Mouse (Mus musculus) hindbrain, postnatal 0 days (tissue): ENCODE data around the gene 4931422A03Rik. TPM values are rescaled to one million over a fixed set of nuclear protein-coding genes. Genes with fewer than 3 reads are reported as not detected.

ENCODE experiments used
- ATAC-seq: fragments of 200-750 bp; cut with Nextera tagmentation; 2 replicates; pipeline ENCODE4 v1.8.0; 2017; ENCODE audit warnings: mild to moderate bottlenecking, moderate TSS enrichment, moderate library complexity
- DNase-seq: peaks from one replicate; pipeline ENCODE4 v3.0.0-alpha.2; 2015; ENCODE audit warnings: low spot score
- H3K27ac ChIP-seq: fragments of 300-500 bp; sonication (generic); 2 replicates; pipeline ENCODE4 v1.5.1; 2014; ENCODE audit warnings: mild to moderate bottlenecking
- H3K27me3 ChIP-seq: fragments of 300-500 bp; sonication (generic); 2 replicates; pipeline ENCODE4 v1.6.1; 2014; ENCODE audit warnings: low read length, mixed read lengths; ENCODE audit not compliant: insufficient read depth
- H3K36me3 ChIP-seq: fragments of 300-500 bp; sonication (generic); 2 replicates; pipeline ENCODE4 v1.6.1; 2014; ENCODE audit warnings: low read length, mixed read lengths; ENCODE audit not compliant: insufficient read depth
- H3K4me1 ChIP-seq: fragments of 300-500 bp; sonication (generic); 2 replicates; pipeline ENCODE4 v1.6.1; 2014; ENCODE audit warnings: antibody characterized with exemption, low read length, mixed read lengths; ENCODE audit not compliant: insufficient read depth
- H3K4me2 ChIP-seq: fragments of 300-500 bp; sonication (generic); 2 replicates; pipeline ENCODE4 v1.6.1; 2014; ENCODE audit warnings: low read depth, mild to moderate bottlenecking, low read length, moderate library complexity, mixed read lengths
- H3K4me3 ChIP-seq: fragments of 300-500 bp; sonication (generic); 2 replicates; pipeline ENCODE4 v1.5.1; 2014; ENCODE audit warnings: low read length
- H3K9ac ChIP-seq: fragments of 300-500 bp; sonication (generic); replicated peaks from 2 replicates; pipeline ENCODE4 v1.6.1; 2014; ENCODE audit warnings: mild to moderate bottlenecking, low read length, moderate library complexity, mixed read lengths
- H3K9me3 ChIP-seq: fragments of 300-500 bp; sonication (generic); 2 replicates; pipeline ENCODE4 v1.6.1; 2016; ENCODE audit warnings: low read length, mixed read lengths
- CTCF ChIP-seq: IDR thresholded peaks from 2 replicates; pipeline ENCODE4 v1.5.1; 2016; ENCODE audit warnings: antibody characterized with exemption, control low read depth, low read depth
- WGBS: fragments of 180-500 bp; shearing (Covaris S2); extraction: QIAGEN DNeasy Blood & Tissue Kit; methylation state at CpG from one replicate; pipeline ENCODE4 v1.1.7; 2014; 5-methylcytosine and 5-hydroxymethylcytosine counted together
- polyA plus RNA-seq: library from polyadenylated mRNA; unstranded; fragments of >200 nt; fragmentation: Nextera tagmentation; extraction: Ambion mirVana; gene quantifications from 2 replicates; pipeline ENCODE4 v1.2.1, GENCODE M21; 2015
- total RNA-seq: library from RNA; depleted of rRNA; stranded (reverse); fragments of >200 nt; gene quantifications from 2 replicates; pipeline ENCODE4 v1.2.3, GENCODE M21; 2014

4931422A03Rik gene
- total and polyA plus RNA-seq, 2 experiments from 2014 or later = 2.5 TPM; not detected in 1

DNA sequence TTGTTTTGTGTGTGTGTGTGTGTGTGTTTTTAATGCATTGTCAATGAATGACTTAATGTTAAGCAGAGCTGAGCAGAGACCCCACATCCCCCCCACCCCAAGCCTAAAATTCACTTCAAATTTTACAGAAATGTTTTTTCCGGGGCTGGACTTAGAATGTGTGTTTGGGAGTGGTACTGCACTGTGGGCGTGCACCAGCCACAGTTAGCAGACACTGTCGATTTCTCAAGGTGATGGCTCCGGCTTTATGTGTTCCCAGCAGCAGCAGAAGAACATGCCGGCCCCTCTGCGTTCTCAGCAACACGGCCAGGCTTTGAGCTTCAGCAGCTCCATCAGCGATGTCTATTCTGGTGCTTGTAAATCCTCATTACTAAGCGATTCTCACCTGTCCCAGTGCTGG, 95.7 kb downstream of the 4931422A03Rik start:
- Histone ChIP-seq H3K4me1 (0 out of 2 replicates have a peak, but pooled peaks cover 3% of the 10 kb centered on the region), H3K27ac (no peak overlapping the region), H3K27me3 (no peaks in the 10 kb centered on the region), H3K9me3 (no peaks in the 10 kb centered on the region), H3K36me3 (no peaks in the 10 kb centered on the region), H3K4me3 (no peak overlapping the region), H3K9ac (no peak overlapping the region), H3K4me2 (no peak overlapping the region)
- no peak for DNase-seq
- ATAC-seq = no peak
- 76% methylated on average over 9 of the region's 9 CpGs for WGBS
- no peak for TF ChIP-seq CTCF

DNA sequence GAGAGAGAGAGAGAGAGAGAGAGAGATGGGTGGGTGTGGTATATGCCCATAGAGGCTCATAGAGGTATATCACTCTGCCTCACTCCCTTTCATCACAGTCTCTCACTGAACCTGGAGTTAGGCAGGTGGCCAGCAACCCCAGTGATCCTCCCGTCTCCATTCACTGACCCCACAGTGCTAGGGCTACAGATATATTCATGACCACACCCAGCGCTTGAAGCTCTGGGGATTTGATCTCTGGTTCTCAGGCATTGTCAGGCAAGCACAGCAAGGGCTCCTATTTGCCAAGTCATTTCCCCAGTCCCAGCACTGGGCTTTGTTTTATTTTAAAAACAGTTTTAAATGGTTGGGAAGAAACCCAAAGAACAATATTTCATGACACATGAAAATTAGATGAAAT, 96.1 kb downstream of the 4931422A03Rik start:
- Histone ChIP-seq H3K27ac (no peak overlapping the region), H3K4me2 (no peak overlapping the region), H3K36me3 (no peaks in the 10 kb centered on the region), H3K9ac (no peak overlapping the region), H3K4me1 (0 out of 2 replicates have a peak, but pooled peaks cover 3% of the 10 kb centered on the region), H3K4me3 (no peak overlapping the region), H3K27me3 (no peaks in the 10 kb centered on the region), H3K9me3 (no peaks in the 10 kb centered on the region)
- WGBS = 38% methylated on average over 2 of the region's 2 CpGs
- TF ChIP-seq CTCF = no peak
- ATAC-seq (no peak), DNase-seq (no peak)

DNA sequence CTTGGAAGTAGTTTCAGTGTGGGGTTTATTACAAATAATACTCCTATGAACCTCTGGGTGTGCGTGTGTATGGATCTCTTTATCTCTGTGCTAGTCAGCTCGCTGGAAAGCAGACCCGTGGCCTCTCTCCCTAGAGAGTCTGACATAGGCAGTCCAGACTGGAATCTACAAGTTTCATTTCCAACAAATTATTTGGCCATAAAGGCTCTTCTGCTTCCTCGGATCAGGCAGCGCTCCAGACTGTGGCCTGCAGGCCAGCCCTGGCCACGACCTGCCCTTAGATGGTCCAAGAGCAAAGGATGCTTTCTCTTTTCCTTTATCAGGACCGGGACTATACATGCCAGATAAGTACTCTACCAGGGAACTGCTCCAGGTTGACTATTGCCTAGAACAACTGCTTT, 96.7 kb downstream of the 4931422A03Rik start:
- no peak for TF ChIP-seq CTCF
- H3K36me3 ChIP-seq = no peaks in the 10 kb centered on the region
- no peak overlapping the region for H3K9ac ChIP-seq
- H3K27ac ChIP-seq = no peak overlapping the region
- no peaks in the 10 kb centered on the region for H3K27me3 ChIP-seq
- 67% methylated on average over 7 of the region's 7 CpGs for WGBS
- 0 out of 2 replicates have a peak, but pooled peaks cover 3% of the 10 kb centered on the region for H3K4me1 ChIP-seq
- no peak overlapping the region for H3K4me3 ChIP-seq
- no peak for ATAC-seq
- no peaks in the 10 kb centered on the region for H3K9me3 ChIP-seq
- DNase-seq = no peak
- H3K4me2 ChIP-seq = no peak overlapping the region

DNA sequence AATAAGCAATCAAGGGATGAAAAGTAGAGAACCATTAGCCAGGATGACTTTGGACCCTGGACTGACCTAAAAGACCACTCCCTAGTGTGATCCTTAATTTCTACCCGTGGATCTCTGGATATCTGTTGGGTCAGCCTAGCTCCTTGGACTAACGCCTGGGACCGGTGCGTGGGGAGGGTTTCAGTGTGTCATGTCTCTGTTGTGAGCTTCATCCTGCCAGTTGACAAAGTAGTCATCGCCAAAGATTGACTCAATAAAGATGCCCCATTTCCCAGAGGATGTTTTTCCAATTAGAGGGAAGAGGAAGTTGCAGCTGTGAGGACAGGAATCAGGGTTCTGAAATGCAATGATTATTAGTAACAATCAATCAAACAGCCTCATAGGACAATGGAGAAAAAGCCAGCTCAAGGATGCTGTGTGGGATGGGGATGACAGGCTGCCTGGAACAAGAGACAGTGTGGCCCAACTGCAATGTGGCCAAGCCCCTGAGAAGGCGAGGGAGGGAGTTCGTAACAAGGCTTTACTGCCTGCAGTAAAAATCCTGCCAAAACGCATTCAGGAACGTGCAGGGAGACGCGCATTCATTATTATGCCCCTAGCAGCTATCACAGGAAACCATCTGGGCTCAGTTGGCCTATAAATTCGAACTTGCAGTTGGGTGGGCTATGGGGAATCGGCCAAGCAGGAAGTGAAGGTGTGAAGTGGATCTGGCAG, 97.7 kb downstream of the 4931422A03Rik start:
- Histone ChIP-seq H3K4me3 (no peak overlapping the region), H3K9ac (no peak overlapping the region), H3K36me3 (no peaks in the 10 kb centered on the region), H3K4me1 (0 out of 2 replicates have a peak, but pooled peaks cover 3% of the 10 kb centered on the region), H3K9me3 (no peaks in the 10 kb centered on the region), H3K4me2 (no peak overlapping the region), H3K27ac (peak overlapping the region; percentile 20; the same call in 1 of the 2 replicates), H3K27me3 (no peaks in the 10 kb centered on the region)
- ATAC-seq (no peak; the same call in 1 of the 2 replicates), DNase-seq (peak; percentile 51)
- no peak for TF ChIP-seq CTCF
- WGBS = 32% methylated on average over 13 of the region's 13 CpGs

DNA sequence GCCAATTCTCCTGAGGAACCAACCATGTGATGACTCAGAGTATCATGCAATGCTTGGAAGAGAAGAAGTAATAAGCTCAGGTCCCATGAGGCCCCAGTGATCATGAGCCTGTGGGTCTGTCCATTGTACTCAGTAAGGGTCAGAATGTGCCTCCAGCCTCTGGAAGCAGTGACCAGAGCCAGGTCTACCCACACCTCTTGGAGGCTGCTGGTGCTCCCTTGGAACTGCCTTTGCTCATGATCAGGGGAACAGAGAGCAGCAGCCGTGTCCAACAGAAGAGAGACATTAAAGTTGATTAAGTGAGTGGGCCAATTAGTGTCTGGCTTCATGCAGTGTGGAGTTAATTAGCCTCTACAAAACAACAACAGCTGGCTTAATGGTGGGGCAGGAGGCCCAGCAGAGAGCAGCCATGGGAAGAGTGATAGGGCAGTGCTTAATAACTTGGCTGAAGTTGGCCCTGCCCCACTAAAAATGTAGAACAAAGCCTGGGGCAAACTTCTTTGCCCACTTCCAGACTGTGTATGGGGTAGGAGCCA, 100.5 kb downstream of the 4931422A03Rik start:
- ATAC-seq (peak; percentile 85), DNase-seq (peak; percentile 69)
- H3K4me2 ChIP-seq = no peak overlapping the region
- H3K9me3 ChIP-seq = no peaks in the 10 kb centered on the region
- no peak overlapping the region for H3K4me3 ChIP-seq
- WGBS = 26% methylated on average over 1 of the region's 1 CpGs
- no peak overlapping the region for H3K9ac ChIP-seq
- no peak for TF ChIP-seq CTCF
- 0 out of 2 replicates have a peak, but pooled peaks cover 3% of the 10 kb centered on the region for H3K4me1 ChIP-seq
- H3K27ac ChIP-seq = no peak overlapping the region
- H3K27me3 ChIP-seq = no peaks in the 10 kb centered on the region
- no peaks in the 10 kb centered on the region for H3K36me3 ChIP-seq

DNA sequence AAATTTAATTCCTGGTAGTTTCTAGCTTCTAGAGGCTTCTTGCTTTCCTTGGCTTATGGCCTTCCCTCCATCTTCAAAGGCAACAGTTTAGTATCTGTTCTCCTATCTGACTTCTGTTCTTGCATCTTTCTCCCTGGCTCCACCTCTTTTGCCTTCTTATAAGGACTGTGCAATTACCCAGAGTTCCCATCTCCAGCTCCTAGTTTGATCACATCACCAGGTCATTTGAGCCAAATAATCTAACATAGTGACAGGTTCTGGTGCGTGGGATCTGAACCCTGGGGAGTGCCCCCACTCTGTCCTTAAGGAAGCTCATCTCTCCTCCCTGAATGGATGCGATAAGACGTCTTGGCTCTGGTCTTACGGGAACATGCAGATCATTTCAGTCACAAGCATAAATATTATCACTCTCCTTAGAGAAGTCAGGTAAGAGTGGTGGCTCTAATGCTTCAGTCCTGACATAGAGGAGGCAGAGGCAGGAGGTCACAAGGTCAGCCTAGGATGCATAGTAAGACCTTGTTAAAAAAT, 101.5 kb downstream of the 4931422A03Rik start:
- H3K9ac ChIP-seq = no peak overlapping the region

More for the DNA sequence above, 101.5 kb downstream of the 4931422A03Rik start:
- DNase-seq (no peak), ATAC-seq (no peak)
- no peaks in the 10 kb centered on the region for H3K36me3 ChIP-seq
- no peaks in the 10 kb centered on the region for H3K27me3 ChIP-seq
- 0 out of 2 replicates have a peak, but pooled peaks cover 3% of the 10 kb centered on the region for H3K4me1 ChIP-seq
- WGBS = 85% methylated on average over 4 of the region's 4 CpGs
- H3K27ac ChIP-seq = no peak overlapping the region
- no peaks in the 10 kb centered on the region for H3K9me3 ChIP-seq
- no peak overlapping the region for H3K4me2 ChIP-seq
- H3K4me3 ChIP-seq = no peak overlapping the region
- no peak for TF ChIP-seq CTCF
